Mouse (Mus musculus) cerebellum, adult 2 months (tissue): Measurements from ENCODE around the gene Wnt7b.

Source experiments
- CTCF ChIP-seq: fragments of 200-500 bp; IDR thresholded peaks from 2 replicates; pipeline ENCODE4 v1.5.1; 2011; ENCODE audit warnings: low read depth, mild to moderate bottlenecking, control low read depth, low read length, moderate library complexity, borderline replicate concordance; ENCODE audit not compliant: insufficient read depth
- POLR2A ChIP-seq: fragments of 200-500 bp; IDR thresholded peaks from 2 replicates; pipeline ENCODE4 v1.6.1; 2011; ENCODE audit warnings: low read length, control low read depth, borderline replicate concordance; ENCODE audit not compliant: insufficient read depth

DNA sequence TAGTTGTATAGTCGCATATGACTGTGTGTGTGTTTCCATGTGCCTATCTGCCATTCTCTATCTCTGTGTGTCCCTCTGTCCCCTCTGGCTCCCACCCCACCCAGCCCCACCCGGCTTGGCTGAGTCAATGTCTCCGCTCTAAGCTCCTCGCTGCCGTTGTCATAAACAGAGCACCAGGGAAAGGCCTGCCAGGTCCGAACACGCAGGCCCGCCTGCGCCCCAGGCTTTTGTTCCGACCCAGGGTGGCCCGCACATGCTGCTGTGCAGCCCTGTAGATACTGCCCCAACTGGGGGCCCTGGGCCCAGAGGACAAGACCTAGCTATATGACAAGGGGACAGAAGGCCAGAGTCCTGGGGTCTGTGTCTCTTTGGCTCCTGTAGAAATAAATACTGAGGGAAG, 28.9 kb downstream of the Wnt7b start:
- TF ChIP-seq POLR2A: no peak
- TF ChIP-seq CTCF: no peak
